Mouse (Mus musculus) MEL-GATA-1-ER (cell line): ENCODE data around the gene Mcm3.
"Not testable (repeated sequence)": the region's sequence is repeated elsewhere in the genome, so short reads cannot be mapped to it uniquely, and the experiment has no call there.

Experiments used
- DNase-seq: peaks from one replicate; pipeline ENCODE4 v3.0.0-alpha.2; 2012; ENCODE audit warnings: low read depth; ENCODE audit errors: extremely low read depth

Mcm3 gene

DNA sequence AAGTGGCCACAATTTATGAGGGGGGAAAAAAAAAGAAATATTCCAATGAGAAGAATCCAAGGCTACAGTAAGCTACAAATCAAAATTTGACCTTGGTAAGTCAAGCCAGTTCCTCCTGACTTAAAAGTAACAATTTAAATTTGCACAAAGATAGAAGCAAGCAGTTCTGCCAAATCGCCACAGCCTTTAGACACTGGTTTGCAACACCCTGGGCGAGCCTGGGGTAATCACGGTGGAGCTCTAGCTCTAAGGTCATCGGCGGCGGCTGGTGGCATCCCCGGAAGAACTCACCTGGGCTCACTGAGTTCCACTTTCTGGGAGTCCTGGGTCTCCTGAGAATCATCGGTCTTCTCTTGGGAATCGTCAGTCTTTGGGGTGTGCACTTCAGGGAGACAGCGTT, 15.6 kb downstream of the Mcm3 start:
- no peak for DNase-seq

DNA sequence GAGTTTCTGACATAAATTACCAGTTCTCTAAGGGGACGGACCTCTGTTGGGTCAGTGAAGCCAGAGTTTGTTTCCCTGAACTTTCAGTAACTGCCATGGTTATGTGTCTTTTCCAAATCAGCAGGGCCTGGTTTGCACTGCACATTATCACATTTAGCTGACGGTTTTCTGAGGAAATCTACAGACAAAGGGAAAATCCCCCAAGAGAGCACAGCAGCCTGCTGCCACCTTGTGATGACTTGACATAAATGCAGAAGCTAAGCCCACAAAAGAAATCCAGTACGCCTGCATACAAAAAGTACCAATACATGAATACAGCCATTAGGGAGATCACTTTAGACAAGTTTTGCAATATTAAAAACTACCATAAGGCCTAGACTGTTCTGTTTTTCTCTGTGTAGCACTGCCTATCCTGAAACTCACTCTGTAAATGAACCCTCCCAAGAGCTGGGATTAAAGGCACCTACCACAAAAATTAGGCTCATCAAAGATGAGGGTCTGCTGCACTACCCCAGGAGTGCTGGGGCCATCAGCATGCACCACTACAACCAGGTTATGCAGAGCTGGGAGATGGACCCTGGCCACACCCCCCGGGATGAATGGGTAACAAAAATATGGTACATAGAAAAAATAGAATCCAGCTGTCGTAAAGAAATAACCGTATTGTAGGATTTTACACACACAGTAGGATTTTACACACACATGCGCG, 18.3 kb downstream of the Mcm3 start:
- DNase-seq = no peak

DNA sequence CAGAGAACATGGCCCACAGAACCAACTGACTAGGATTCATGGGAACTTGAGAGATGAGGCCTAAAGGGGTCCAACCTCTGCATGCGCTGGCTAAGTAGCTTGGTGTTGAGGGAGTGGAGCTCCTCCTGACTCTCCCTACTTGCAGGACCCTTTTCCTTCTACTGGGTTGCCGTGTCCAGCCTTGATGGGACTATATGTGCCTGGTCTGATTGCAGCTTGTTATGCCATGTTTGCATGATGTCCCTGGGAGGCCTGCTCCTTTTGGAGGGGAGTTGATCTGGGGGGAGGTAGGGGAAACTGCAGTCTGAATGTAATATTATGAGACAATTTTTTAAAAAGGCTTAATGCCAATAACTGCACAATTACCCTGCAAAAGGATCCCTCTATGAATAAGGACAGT, 18.8 kb downstream of the Mcm3 start:
- DNase-seq = no peak

DNA sequence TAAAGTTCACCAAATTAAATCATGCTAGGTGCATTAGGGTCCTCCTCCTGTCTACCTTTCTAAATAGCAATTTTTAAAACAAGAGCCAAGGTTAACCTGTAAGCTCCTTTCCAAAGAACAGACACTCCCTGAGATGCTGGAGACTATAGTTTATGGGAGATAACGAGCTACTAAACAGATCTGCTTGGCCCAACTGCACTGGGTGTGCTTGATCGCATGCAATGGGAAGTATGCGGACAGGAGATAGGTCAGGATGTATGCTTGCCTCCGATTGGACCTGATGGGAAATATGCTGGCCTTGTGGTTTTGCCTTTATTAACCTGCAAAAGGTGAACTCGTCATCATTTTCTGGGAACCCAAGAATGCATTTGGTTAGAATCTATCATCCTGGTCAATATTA, 24.9 kb downstream of the Mcm3 start:
- no peak for DNase-seq

DNA sequence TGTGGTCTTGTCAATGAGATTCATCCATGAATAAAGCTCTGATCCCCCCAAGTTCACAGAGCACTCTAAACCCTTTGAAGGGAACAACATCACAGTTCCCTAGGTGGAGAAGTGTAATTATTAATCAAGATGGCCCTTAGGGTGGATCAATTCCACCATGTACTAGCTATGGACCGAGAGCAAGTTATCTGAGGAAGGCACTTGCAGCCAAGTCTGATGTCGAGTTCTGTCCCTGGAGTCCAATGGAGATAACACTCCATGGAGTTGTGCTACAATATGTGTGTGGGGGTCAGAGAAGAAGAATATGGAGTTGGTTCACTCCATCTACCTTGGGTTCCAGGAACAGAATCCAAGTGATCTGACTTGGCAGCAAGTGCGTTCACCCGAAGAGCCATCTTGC, 25.4 kb downstream of the Mcm3 start:
- DNase-seq = no peak

DNA sequence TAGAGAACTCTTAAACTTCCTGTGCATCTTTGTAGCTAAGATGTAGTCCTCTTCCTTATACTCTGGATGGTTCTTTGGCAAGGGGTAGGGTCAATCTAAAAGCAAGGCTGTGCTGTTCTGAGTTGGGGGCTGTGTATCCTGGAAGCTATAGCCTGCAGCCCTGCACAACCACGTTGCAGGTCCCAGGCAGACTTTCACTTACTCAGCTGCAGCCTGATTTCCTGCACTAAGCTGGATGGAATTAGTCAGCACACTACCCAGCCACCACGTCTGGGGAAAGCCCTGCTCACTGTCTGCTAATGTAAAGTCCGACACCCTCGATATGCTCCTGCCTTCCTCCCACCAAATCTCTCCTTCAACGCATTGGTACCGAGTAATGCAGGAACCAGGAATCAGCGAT, 28.7 kb downstream of the Mcm3 start:
- DNase-seq = no peak

DNA sequence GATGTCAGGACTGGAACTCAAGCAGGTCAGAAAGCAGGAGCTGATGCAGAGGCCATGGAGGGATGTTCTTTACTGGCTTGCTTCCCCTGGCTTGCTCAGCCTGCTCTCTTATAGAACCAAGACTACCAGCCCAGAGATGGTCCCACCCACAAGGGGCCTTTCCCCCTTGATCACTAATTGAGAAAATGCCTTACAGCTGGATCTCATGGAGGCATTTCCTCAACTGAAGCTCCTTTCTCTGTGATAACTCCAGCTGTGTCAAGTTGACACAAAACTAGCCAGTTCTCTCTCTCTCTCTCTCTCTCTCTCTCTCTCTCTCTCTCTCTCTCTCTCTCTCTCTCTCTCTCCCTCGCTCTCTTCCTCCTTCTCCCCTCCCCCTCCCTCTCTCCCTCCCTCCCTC, 29.6 kb downstream of the Mcm3 start, which contains the start of gene Il17f:
Gene Il17f, minus strand, starts transcription at position 101 of the 400 bp plus-strand sequence.
- DNase-seq = not testable (repeated sequence)

DNA sequence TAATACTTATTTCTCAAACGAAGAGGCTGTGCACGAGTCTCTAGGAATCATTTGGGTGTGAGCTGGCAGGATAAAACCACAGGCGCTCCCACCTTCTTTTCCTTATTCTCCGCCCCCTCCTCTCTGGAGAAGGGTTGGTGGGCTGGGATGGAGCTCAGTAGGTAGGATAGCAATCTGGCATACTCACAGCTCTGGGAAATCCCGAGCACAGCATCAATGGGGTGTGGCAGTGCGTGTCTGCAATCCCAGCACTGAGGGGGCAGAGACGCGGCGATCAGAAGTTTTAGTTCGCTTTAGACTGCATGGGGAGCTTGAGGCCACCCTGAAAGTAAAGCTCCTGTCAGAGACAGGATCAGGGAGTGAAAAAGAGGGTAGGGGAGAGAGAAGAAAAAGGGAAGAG, 31.7 kb downstream of the Mcm3 start:
- no peak for DNase-seq

DNA sequence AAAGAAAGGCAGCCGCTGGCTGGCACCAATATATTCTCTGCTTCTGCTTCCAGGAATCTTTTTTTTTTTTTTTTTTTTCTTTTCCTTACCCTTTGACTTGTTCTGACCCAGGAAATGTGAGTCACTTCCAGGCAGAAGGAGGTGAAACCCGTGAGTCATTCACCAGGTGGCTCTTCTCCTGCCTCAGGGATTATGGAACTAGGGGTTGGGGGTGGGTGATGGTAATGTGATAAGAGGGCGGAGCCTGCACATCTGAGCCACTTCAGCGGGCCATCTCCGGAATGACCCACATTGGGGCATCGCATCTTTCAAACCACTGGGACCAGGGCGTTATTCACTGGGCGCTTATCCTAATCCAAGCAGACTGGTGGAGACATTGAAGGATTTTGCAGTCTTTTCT, 33.1 kb downstream of the Mcm3 start:
- DNase-seq = no peak

DNA sequence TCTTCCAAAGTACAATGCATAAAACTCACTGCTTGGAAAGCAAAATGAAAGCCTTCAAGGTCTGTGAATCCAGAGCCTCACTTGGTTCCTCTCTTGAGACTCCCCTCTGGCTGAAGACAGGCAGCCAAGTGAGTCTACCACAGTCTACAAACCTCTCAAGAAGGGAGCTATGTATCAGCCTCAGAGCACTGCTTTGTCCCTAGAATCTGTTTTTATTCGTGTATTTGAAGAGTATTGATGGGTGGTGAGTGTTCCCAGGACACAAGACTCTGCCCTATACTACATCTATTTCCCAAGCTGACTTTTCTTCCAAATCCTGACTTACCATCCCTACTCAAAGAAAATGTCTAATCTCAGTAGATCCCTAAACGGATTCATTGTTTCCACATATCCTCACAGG, 41.7 kb downstream of the Mcm3 start:
- DNase-seq = no peak

DNA sequence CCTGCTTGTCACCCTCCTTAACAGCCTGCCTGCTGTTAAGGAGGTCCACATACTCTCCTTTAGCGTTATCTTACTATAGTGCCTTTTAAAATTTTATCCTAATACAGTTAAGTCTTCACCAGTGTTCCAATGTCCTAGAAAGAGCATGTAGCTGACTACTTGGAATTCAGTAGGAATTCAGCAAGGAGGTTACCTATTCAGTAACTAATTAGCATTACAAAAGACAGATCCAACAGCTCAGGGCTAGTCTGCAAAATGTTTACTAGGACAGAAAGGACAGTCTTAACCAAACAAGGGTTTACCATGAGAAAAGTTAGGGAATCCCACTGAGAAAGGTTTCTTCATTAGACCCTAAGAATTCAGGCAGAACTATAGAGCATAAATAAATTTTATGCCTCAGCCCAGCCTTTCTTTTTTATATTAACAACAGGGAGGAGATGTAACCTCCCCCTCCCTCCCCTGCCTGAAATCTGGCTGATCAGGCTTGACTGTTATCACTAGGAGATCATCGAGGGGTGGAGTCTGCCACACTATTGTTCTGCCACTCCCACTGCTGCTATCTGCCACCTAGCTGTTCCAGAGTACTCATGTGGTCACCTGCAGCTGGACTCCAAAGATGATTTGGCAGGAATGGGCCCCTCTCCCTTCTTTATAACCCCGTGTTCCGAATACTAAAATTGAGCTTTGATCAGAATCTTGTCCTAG, 45.9 kb downstream of the Mcm3 start:
- DNase-seq = not testable (repeated sequence)

DNA sequence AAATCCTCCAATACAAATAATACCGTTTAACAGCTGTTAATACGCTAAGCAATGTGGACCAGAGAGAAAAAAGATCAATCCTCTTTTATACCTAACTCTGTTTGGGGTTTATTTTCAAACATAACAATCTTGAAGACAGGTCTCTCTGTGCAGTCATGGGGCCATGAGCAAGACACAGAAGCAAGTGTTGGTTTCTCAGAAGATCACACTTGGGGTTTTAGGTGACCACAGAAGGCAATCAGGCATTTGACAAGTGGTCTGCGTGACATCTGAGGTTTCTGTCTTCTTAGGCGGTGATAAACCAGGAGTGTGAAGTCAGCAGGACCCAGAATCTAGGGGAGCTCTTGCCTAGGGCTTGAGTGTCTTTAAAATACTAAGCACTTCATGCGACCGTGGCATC, 53.6 kb downstream of the Mcm3 start:
- no peak for DNase-seq

DNA sequence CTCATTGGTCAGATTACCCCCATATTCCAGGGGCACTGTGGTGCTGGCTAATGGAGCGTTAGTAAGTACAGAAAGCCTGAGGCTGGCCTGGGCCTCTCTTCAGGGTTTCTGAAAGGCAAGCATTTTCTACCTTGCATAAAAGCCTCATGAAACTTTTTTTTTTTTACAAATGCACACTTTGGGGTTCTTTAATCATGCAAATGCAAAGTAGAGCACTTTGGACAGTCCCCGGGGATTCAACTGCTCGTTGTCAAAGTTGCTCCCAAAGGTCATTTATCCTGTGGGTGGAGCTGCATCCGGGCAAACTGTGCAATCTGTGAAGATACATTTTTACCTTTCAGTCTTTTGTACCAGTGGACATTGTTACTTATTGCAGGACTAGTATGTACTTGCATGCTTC, 58.7 kb downstream of the Mcm3 start:
- no peak for DNase-seq

DNA sequence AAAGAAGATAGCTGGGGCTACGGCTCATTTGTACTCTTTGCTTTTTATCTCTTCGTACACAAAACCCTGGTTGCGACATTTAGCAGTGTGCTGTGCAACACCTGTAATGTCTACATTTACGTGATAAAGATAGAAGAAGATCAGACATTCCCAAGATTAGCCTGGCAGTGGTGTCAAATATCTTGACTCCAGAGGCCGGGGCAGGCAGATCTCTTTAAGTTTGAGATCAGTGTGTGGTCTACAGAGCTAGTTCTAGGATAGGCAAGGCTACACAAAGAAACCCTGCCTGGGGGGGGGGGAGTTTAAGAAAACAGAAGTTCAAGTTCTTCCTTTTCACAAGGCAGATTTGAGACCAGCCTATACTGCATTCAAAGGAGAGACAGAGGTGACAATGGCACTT, 59.8 kb downstream of the Mcm3 start:
- DNase-seq = no peak

DNA sequence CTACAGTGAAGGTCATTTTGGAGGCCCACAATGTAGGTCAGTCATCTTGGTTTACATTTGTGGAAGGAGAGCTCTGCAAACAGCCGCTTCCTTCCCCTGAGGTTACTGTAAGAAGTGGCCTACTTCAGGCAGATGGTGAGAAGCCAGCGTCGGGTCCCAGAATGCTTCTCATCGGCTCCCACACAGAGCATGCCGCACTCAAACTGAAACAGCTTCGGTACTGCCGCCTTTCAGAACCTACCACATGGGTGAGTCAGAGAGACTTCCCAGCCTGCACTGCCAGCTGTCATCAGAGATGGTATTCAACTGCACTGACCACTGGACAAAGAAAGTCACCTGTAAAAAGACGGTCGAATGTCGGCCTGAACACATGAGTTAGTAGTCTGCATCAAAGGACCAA, 60.3 kb downstream of the Mcm3 start:
- no peak for DNase-seq

DNA sequence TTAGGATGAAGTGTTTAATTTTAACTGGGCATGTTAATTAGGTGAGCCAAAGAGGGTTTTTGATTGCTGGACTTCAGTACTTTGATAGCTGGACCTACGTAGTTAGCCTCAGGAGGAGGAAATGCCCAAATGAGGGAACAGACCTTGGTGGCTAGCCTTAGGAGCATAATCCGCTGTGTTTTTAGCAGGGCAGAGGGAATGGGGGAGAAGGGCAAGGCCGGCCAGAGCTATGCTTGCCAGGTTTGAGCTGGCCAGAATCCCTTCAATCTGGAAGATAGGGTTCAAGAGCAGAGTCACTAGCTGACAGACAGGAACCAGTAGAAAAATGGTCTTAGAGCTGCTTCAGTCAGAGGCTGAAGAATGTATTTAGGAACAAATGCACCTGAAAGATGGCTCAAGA, 62.5 kb downstream of the Mcm3 start:
- no peak for DNase-seq

DNA sequence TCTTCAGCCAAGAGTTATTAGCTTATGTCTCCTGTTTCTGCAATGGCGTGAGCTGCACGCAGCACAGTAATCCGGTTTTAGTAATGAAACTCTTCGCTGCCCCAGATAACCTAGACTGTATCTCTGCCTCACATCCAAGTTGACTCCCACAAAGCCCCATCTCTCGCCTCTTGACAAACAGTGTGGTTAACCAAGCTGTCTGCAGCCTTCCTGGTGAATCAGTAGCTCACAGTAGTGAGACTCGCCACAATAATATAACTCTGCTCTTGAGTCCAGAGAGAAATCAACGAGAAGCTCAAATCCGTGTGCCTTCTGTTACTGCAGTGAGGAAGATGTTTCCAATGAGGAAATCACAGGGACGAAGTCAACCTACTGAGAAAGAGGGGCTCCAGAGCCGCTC, 65.7 kb downstream of the Mcm3 start:
- no peak for DNase-seq
